9 mouse cellular contexts compared by ENCODE assay signal in genomic region chr13:98239978-98240641, GRCm38 (mm10). TPM values are rescaled to one million over a fixed set of nuclear protein-coding genes. Genes with fewer than 3 reads are reported as not detected.
A peak's percentile ranks its signal among the peaks of the same experiment; 100 is the strongest.
DNase-seq lines count a peak whose midpoint lies in the region; ATAC-seq and TF ChIP-seq lines count a peak whose summit lies in the region.
"Had no signal": no experiment of that assay in that cellular context is flagged by ENCODE, and none has a peak within 500 bp of the region (broad histone marks: within the 10 kb centered on the region; RNA-seq: fewer than 3 reads in every experiment).

No protein-coding gene starts in this region.

- H3K9me3 ChIP-seq in kidney, postnatal 0 days (replicated peaks; ENCODE audit: low read length), result no peaks in the 10 kb centered on the region
- no peaks in the 10 kb centered on the region for H3K9me3 ChIP-seq in liver, postnatal 0 days (ENCODE audit: low read length)

- TF ChIP-seq POLR2A in cerebellum, adult 2 months (IDR thresholded peaks at IDR 0.05; ENCODE audit: borderline replicate concordance, insufficient read depth, low read length), result no peak
- TF ChIP-seq POLR2A in bone marrow, adult 2 months (IDR thresholded peaks at IDR 0.05; ENCODE audit: borderline replicate concordance, control insufficient read depth, low read depth, low read length), result no peak

- H3K27ac ChIP-seq in cerebellum, adult 2 months (ENCODE audit: insufficient read depth, low read length), result no peak overlapping the region
- no peak overlapping the region for H3K27ac ChIP-seq in bone marrow, adult 2 months (ENCODE audit: control insufficient read depth, insufficient read depth, low read depth, low read length, poor library complexity)
- H3K27ac ChIP-seq in kidney, postnatal 0 days, result no peak overlapping the region
- H3K27ac ChIP-seq in liver, postnatal 0 days (ENCODE audit: low read depth), result no peak overlapping the region

- no peak for TF ChIP-seq EP300 in liver, postnatal 0 days (IDR thresholded peaks at IDR 0.05; ENCODE audit: low read depth)

- H3K9ac ChIP-seq in kidney, postnatal 0 days (ENCODE audit: low read depth, low read length), result no peak overlapping the region
- H3K9ac ChIP-seq in liver, postnatal 0 days (replicated peaks), result no peak overlapping the region

- no peak overlapping the region for H3K4me3 ChIP-seq in cerebellum, adult 2 months (replicated peaks; ENCODE audit: insufficient read depth, low read depth, low read length)
- no peak overlapping the region for H3K4me3 ChIP-seq in bone marrow, adult 2 months (replicated peaks; ENCODE audit: control insufficient read depth, low read depth, low read length)
- no peak overlapping the region for H3K4me3 ChIP-seq in kidney, postnatal 0 days (replicated peaks; ENCODE audit: low read depth, low read length)
- no peak overlapping the region for H3K4me3 ChIP-seq in liver, postnatal 0 days (ENCODE audit: low read depth, low read length)

- no peak for ATAC-seq in kidney, postnatal 0 days (replicated peaks; ENCODE audit: low FRiP score, low read depth)
- no peak for ATAC-seq in liver, postnatal 0 days

- TF ChIP-seq CTCF in cerebellum, adult 2 months (IDR thresholded peaks at IDR 0.05; ENCODE audit: borderline replicate concordance, insufficient read depth, low read depth, low read length), result peak; percentile 64; the same call in 1 of the 2 replicates
- peak; percentile 53 for TF ChIP-seq CTCF in bone marrow, adult 2 months (IDR thresholded peaks at IDR 0.05; ENCODE audit: control insufficient read depth, insufficient read depth, low read length)
- peak; percentile 91 for TF ChIP-seq CTCF in kidney, postnatal 0 days (IDR thresholded peaks at IDR 0.05; ENCODE audit: low read depth)
- peak; percentile 82 for TF ChIP-seq CTCF in liver, postnatal 0 days (IDR thresholded peaks at IDR 0.05; ENCODE audit: low read depth)

- H3K4me1 ChIP-seq in cerebellum, adult 2 months (ENCODE audit: control insufficient read depth, insufficient read depth, low read length), result no peaks in the 10 kb centered on the region
- H3K4me1 ChIP-seq in bone marrow, adult 2 months (ENCODE audit: control insufficient read depth, insufficient read depth, low read length), result no peaks in the 10 kb centered on the region; the same call in 1 of the 2 replicates
- no peaks in the 10 kb centered on the region for H3K4me1 ChIP-seq in kidney, postnatal 0 days (replicated peaks; ENCODE audit: insufficient read depth, low read length)
- H3K4me1 ChIP-seq in liver, postnatal 0 days (ENCODE audit: insufficient read depth), result no peaks in the 10 kb centered on the region

- DNase-seq in cerebellum, adult 2 months, result peak; percentile 30 to 61
- no peak for DNase-seq in cerebellum, adult 11-12 months
- DNase-seq in CD4-positive, CD25-positive, alpha-beta regulatory T cell, adult 2 months (ENCODE audit: low read depth, low spot score), result peak; percentile 72
- DNase-seq in forelimb bud, embryonic 11.5 days (ENCODE audit: low read depth, low spot score), result peak; percentile 74
- peak; percentile 79 for DNase-seq in kidney, postnatal 0 days (ENCODE audit: low spot score)
- DNase-seq in liver, postnatal 0 days, result peak; percentile 62
- peak; percentile 41 to 50 for DNase-seq in right cerebral cortex, postnatal 36 days (ENCODE audit: low spot score in 2 of 2)

- H3K4me2 ChIP-seq in kidney, postnatal 0 days (ENCODE audit: low read length), result no peak overlapping the region
- no peak overlapping the region for H3K4me2 ChIP-seq in liver, postnatal 0 days (ENCODE audit: low read depth, low read length)

- no peaks in the 10 kb centered on the region for H3K36me3 ChIP-seq in kidney, postnatal 0 days (ENCODE audit: insufficient read depth, low read length)
- no peaks in the 10 kb centered on the region for H3K36me3 ChIP-seq in liver, postnatal 0 days (replicated peaks; ENCODE audit: insufficient read depth, low read length)

- WGBS in cerebellum, adult 2 months, result 14% methylated on average over 12 of the region's 12 CpGs
- 18% methylated on average over 12 of the region's 12 CpGs for WGBS in bone marrow, adult 2 months
- 16% methylated on average over 12 of the region's 12 CpGs for WGBS in kidney, postnatal 0 days
- 20% methylated on average over 12 of the region's 12 CpGs for WGBS in liver, postnatal 0 days (ENCODE audit: insufficient replicate concordance)

- no peaks in the 10 kb centered on the region for H3K27me3 ChIP-seq in cerebellum, adult 2 months (ENCODE audit: control insufficient read depth, insufficient read depth, low read length)
- no peaks in the 10 kb centered on the region for H3K27me3 ChIP-seq in kidney, postnatal 0 days (ENCODE audit: insufficient read depth, low read length)
- H3K27me3 ChIP-seq in liver, postnatal 0 days (ENCODE audit: insufficient read depth, low read length), result no peaks in the 10 kb centered on the region

RNA-seq across cellular contexts. Expression of gene Utp15, which starts 22.7 kb away (rescaled TPM):
- polyA plus RNA-seq in cerebellum, adult 2 months (2012; rRNA removed), result 19.2 and 19.8 TPM in 2 replicates
- 3.9 and 12.0 TPM in 2 replicates for polyA plus RNA-seq in bone marrow, adult 2 months (2011; ENCODE audit: insufficient read depth, insufficient read length, low replicate concordance, missing spikeins)
- polyA plus RNA-seq in kidney, postnatal 0 days (2015; fragmentation: Nextera tagmentation; extraction: Ambion mirVana), result 19.9 and 21.5 TPM in 2 replicates
- 5.7 and 7.5 TPM in 2 replicates for polyA plus RNA-seq in liver, postnatal 0 days (2015; fragmentation: Nextera tagmentation; extraction: Ambion mirVana)

RNA-seq across cellular contexts. Expression of gene Ankra2, which starts 22.8 kb away (rescaled TPM):
- 42.9 and 46.8 TPM in 2 replicates for polyA plus RNA-seq in cerebellum, adult 2 months (2012; rRNA removed)
- polyA plus RNA-seq in bone marrow, adult 2 months (2011; ENCODE audit: insufficient read depth, insufficient read length, low replicate concordance, missing spikeins), result 7.7 and 9.3 TPM in 2 replicates
- 22.6 and 23.6 TPM in 2 replicates for polyA plus RNA-seq in kidney, postnatal 0 days (2015; fragmentation: Nextera tagmentation; extraction: Ambion mirVana)
- 8.5 and 8.6 TPM in 2 replicates for polyA plus RNA-seq in liver, postnatal 0 days (2015; fragmentation: Nextera tagmentation; extraction: Ambion mirVana)

RNA-seq across cellular contexts. Expression of gene Arhgef28, which starts 33.9 kb away (rescaled TPM):
- 6.5 and 8.7 TPM in 2 replicates for polyA plus RNA-seq in cerebellum, adult 2 months (2012; rRNA removed)
- polyA plus RNA-seq in bone marrow, adult 2 months (2011; ENCODE audit: insufficient read depth, insufficient read length, low replicate concordance, missing spikeins), result 2.7 TPM in 1 of 2 replicates, not detected in the other
- 55.8 and 58.3 TPM in 2 replicates for polyA plus RNA-seq in kidney, postnatal 0 days (2015; fragmentation: Nextera tagmentation; extraction: Ambion mirVana)
- polyA plus RNA-seq in liver, postnatal 0 days (2015; fragmentation: Nextera tagmentation; extraction: Ambion mirVana), result 0.57 and 0.74 TPM in 2 replicates

RNA-seq across cellular contexts. Expression of gene Gm21976, which starts 39.6 kb away (rescaled TPM):
- not detected in 2 replicates for polyA plus RNA-seq in cerebellum, adult 2 months (2012; rRNA removed)
- not detected in 2 replicates for polyA plus RNA-seq in bone marrow, adult 2 months (2011; ENCODE audit: insufficient read depth, insufficient read length, low replicate concordance, missing spikeins)
- polyA plus RNA-seq in kidney, postnatal 0 days (2015; fragmentation: Nextera tagmentation; extraction: Ambion mirVana), result not detected in 2 replicates
- polyA plus RNA-seq in liver, postnatal 0 days (2015; fragmentation: Nextera tagmentation; extraction: Ambion mirVana), result not detected in 2 replicates
- polyA plus RNA-seq: lung, embryonic 16.5 days had no signal
